Mouse (Mus musculus) ES-Bruce4 (cell line): Measurements from ENCODE around the gene Rabep1. TPM values are rescaled to one million over a fixed set of nuclear protein-coding genes. Genes with fewer than 3 reads are reported as not detected.

Experiments
- H3K27ac ChIP-seq: 2 replicates; pipeline ENCODE4 v1.5.1; 2012; ENCODE audit warnings: low read length, inconsistent platforms; ENCODE audit not compliant: insufficient read depth
- H3K27me3 ChIP-seq: 2 replicates; pipeline ENCODE4 v1.6.1; 2012; ENCODE audit warnings: mild to moderate bottlenecking, low read length, inconsistent platforms; ENCODE audit not compliant: control insufficient read depth, poor library complexity, insufficient read depth, severe bottlenecking
- H3K36me3 ChIP-seq: 2 replicates; pipeline ENCODE4 v1.6.1; 2012; ENCODE audit warnings: inconsistent platforms, mild to moderate bottlenecking, low read length, moderate library complexity; ENCODE audit not compliant: control insufficient read depth, poor library complexity, insufficient read depth, severe bottlenecking
- H3K4me1 ChIP-seq: one replicate; pipeline ENCODE4 v1.8.1; 2011; ENCODE audit warnings: low read length; ENCODE audit not compliant: control insufficient read depth, insufficient read depth
- H3K4me3 ChIP-seq: 2 replicates; pipeline ENCODE4 v1.5.1; 2011; ENCODE audit warnings: low read depth, mild to moderate bottlenecking, low read length
- H3K9ac ChIP-seq: 2 replicates; pipeline ENCODE4 v1.6.1; 2012; ENCODE audit warnings: low read depth, mild to moderate bottlenecking, inconsistent platforms; ENCODE audit not compliant: poor library complexity, severe bottlenecking
- H3K9me3 ChIP-seq: replicated peaks from 2 replicates; pipeline ENCODE4 v1.6.1; 2012; ENCODE audit warnings: mild to moderate bottlenecking, low read length, inconsistent platforms; ENCODE audit not compliant: control insufficient read depth, poor library complexity, insufficient read depth, severe bottlenecking
- CTCF ChIP-seq: IDR thresholded peaks from one replicate; pipeline ENCODE4 v1.8.1; 2011; ENCODE audit warnings: low read depth, low read length
- EP300 ChIP-seq: IDR thresholded peaks from 2 replicates; pipeline ENCODE4 v1.6.1; 2011; ENCODE audit warnings: low read depth, low read length; ENCODE audit not compliant: insufficient read depth
- POLR2A ChIP-seq: IDR thresholded peaks from one replicate; pipeline ENCODE4 v1.8.1; 2011; ENCODE audit warnings: low read length; ENCODE audit not compliant: insufficient read depth
- polyA plus RNA-seq: library from polyadenylated mRNA; stranded (reverse); fragments of >200 nt; gene quantifications from 2 replicates; pipeline ENCODE4 v1.2.4, GENCODE M21; 2011; ENCODE audit warnings: low read depth; ENCODE audit not compliant: missing spikeins, insufficient read depth, insufficient read length

Gene Rabep1
- polyA plus RNA-seq, 1 experiment, result 50.9 TPM

DNA sequence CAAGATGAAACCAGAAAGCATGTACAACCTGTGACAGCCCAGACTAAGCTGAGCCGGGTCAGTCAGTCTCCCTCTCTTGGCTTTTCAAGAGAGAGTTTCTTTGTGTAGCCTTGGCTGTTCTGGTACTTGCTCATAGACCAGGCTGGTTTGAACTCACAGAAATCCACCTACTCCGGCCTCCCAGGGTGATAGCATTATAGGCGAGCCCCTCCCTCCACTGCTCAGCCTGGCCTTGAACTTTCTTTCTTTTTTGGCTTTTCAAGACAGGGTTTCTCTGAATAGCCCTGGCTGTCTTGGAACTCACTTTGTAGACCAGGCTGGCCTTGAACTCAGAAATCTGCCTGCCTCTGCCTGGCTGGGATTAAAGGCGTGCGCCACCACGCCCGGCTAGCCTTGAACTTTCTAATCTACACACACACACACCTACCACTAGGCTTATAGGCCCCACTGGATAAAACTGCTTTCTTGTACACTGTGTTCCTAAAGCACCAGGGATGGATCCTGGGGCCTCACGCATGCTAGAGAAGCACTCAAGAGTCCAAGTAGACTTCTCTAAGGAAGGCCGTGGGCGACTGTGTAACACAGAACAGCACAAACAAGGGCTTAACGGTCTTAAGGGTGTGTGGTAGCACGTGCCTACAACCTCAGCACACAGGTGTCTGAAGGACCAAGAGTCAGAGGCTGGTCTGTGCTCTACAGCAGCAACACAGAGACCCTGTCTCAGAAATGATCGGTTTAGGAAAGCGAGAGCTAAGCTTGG, 136.4 kb downstream of the Rabep1 start:
- H3K4me1 ChIP-seq, result no peaks in the 10 kb centered on the region
- H3K27me3 ChIP-seq, result no peaks in the 10 kb centered on the region
- no peak for TF ChIP-seq CTCF
- TF ChIP-seq EP300, result no peak
- TF ChIP-seq POLR2A, result no peak
- H3K4me3 ChIP-seq, result peak overlapping the region; percentile 90
- peak overlapping the region; percentile 83 for H3K9ac ChIP-seq
- H3K36me3 ChIP-seq, result peaks cover 68% of the 10 kb centered on the region
- H3K9me3 ChIP-seq, result no peaks in the 10 kb centered on the region
- peak overlapping the region; percentile 22 for H3K27ac ChIP-seq

DNA sequence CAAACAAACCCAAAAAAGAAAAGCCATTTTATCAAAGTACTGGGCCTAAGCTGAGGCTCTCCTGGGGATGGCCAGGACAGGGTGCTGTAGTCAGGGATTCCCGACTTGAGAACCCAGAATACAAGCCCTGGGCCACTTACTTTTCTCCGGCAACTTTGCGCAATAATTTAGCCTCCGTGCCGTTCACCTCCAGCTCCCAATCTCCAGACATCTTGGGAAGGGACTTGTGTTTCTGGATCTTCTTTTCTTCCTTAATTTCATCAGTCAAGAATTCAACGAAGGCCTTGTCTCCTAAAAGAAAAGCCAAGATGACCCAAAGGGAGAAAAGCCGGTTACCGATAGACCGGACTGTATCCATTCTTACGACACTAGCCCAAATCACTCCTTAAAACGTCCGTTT, 137.5 kb downstream of the Rabep1 start:
- no peaks in the 10 kb centered on the region for H3K9me3 ChIP-seq
- peak overlapping the region; percentile 90 for H3K4me3 ChIP-seq
- H3K27me3 ChIP-seq, result no peaks in the 10 kb centered on the region
- 0 out of 2 replicates have a peak overlapping the region, but pooled peaks have one; percentile 9 for H3K27ac ChIP-seq
- peak overlapping the region; percentile 83 for H3K9ac ChIP-seq
- TF ChIP-seq CTCF, result no peak
- TF ChIP-seq EP300, result no peak
- TF ChIP-seq POLR2A, result no peak
- H3K4me1 ChIP-seq, result no peaks in the 10 kb centered on the region
- peaks cover 64% of the 10 kb centered on the region for H3K36me3 ChIP-seq

DNA sequence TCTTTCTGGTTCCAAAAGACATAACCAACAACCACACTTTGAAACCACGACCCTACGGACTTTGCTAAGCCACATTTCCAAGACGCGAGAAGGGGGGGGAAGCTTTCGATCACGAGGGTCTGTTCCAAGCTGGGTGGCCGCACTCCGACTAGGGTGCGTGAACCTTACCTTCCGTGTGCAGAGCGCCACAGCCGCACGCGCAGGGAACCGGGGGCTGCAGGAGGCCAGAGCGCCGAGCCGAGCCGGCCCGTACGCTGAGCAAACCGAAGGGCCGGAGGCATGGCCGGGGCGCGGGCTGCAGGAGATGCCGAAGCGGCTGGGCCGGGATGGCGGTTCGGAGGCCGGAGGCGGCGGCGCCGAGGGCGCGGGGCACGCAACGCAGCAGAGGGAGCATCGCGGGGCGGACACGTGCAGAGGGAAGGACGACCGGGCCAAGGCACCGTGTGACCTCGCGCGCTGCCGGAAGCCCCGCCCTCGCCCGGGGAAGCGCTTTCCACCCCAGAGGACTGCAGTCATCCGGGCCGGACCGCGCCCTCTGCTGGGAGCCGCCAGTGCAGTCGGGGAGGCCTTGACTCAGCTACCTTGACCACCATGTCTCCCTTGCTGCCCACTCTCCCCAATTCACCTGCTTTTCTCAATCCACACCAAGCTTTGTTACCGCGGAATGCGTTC, 138.1 kb downstream of the Rabep1 start, which contains the start of gene C1qbp:
Gene C1qbp, minus strand, starts transcription at position 470 of the 672 bp plus-strand sequence.
- Histone ChIP-seq H3K27ac (0 out of 2 replicates have a peak within 1 kb of the TSS, but pooled peaks have one; percentile 9), H3K27me3 (no peaks in the 10 kb centered on the region), H3K9me3 (no peaks in the 10 kb centered on the region), H3K36me3 (peaks cover 64% of the 10 kb centered on the region), H3K4me1 (no peaks in the 10 kb centered on the region), H3K4me3 (peak within 1 kb of the TSS; percentile 90), H3K9ac (peak within 1 kb of the TSS; percentile 83)
- peak; percentile 72; the same call in 1 of the 2 replicates for TF ChIP-seq EP300
- TF ChIP-seq POLR2A, result peak; percentile 38
- TF ChIP-seq CTCF, result peak; percentile 90

Other genes with a start within 250 kb of the Rabep1 start
- gene 4930544D05Rik, start 228.9 kb upstream of the Rabep1 start, polyA plus RNA-seq, result not detected in 2 replicates
- 0.56 TPM in 1 of 2 replicates, not detected in the other for gene Chrne, start 225.6 kb upstream of the Rabep1 start, polyA plus RNA-seq
- not detected in 2 replicates for gene Gp1ba, start 205.7 kb upstream of the Rabep1 start, polyA plus RNA-seq
- 55.2 and 61.8 TPM in 2 replicates for gene Rnf167, start 197.5 kb upstream of the Rabep1 start, polyA plus RNA-seq
- gene Slc25a11, start 197.3 kb upstream of the Rabep1 start, polyA plus RNA-seq, result 45.0 and 48.0 TPM in 2 replicates
- 630 and 707 TPM in 2 replicates for gene Pfn1, start 190.1 kb upstream of the Rabep1 start, polyA plus RNA-seq
- 14.7 and 15.7 TPM in 2 replicates for gene Eno3, start 187.6 kb upstream of the Rabep1 start, polyA plus RNA-seq
- gene Spag7, start 175.4 kb upstream of the Rabep1 start, polyA plus RNA-seq, result 195 and 218 TPM in 2 replicates
- gene Camta2, start 156.7 kb upstream of the Rabep1 start, polyA plus RNA-seq, result 10.0 and 12.8 TPM in 2 replicates
- gene Inca1, start 144.6 kb upstream of the Rabep1 start, polyA plus RNA-seq, result 4.4 and 4.5 TPM in 2 replicates
- gene Kif1c, start 144.2 kb upstream of the Rabep1 start, polyA plus RNA-seq, result 38.2 and 42.2 TPM in 2 replicates
- 3.3 and 3.6 TPM in 2 replicates for gene Zfp3, start 80.6 kb upstream of the Rabep1 start, polyA plus RNA-seq
- not detected in 2 replicates for gene Scimp, start 32.2 kb upstream of the Rabep1 start, polyA plus RNA-seq
- gene Nup88, start 125.2 kb downstream of the Rabep1 start, polyA plus RNA-seq, result 219 and 227 TPM in 2 replicates
- gene Rpain, start 125.4 kb downstream of the Rabep1 start, polyA plus RNA-seq, result 49.5 TPM in 2 replicates
- gene C1qbp, start 138.2 kb downstream of the Rabep1 start, polyA plus RNA-seq, result 398 and 407 TPM in 2 replicates
- 32.3 and 32.8 TPM in 2 replicates for gene Dhx33, start 159.7 kb downstream of the Rabep1 start, polyA plus RNA-seq
- 35.6 and 36.7 TPM in 2 replicates for gene Mis12, start 174.8 kb downstream of the Rabep1 start, polyA plus RNA-seq
- 31.8 and 32.4 TPM in 2 replicates for gene Derl2, start 175.1 kb downstream of the Rabep1 start, polyA plus RNA-seq
- gene 6330403K07Rik, start 188.7 kb downstream of the Rabep1 start, polyA plus RNA-seq, result 3.7 and 4.3 TPM in 2 replicates